Comparison of ENCODE assay signal across 21 mouse cellular contexts in genomic region chr3:86677573-86678155, GRCm38 (mm10).
DNase-seq lines count a peak whose midpoint lies in the region; ATAC-seq and TF ChIP-seq lines count a peak whose summit lies in the region.
"Had no signal": no experiment of that assay in that cellular context is flagged by ENCODE, and none has a peak within 500 bp of the region (broad histone marks: within the 10 kb centered on the region; RNA-seq: fewer than 3 reads in every experiment).

No protein-coding gene starts in this region.

- 0 out of 2 replicates have a peak, but pooled peaks have one; percentile 8 for ATAC-seq in G1E (ENCODE audit: extremely low read depth, insufficient number of reproducible peaks, low FRiP score, poor library complexity, severe bottlenecking)
- peak; percentile 71 to 85; a peak in 3 of 4 replicates for ATAC-seq in hematopoietic stem cell, adult 5-6 weeks (replicated peaks in 1 of 2; ENCODE audit: insufficient read depth in 1 of 2, low FRiP score in 2 of 2, low TSS enrichment in 1 of 2, low read depth in 1 of 2, poor library complexity in 2 of 2, severe bottlenecking in 2 of 2)
- ATAC-seq: activated CD4-positive, CD25-positive, alpha-beta regulatory T cell, adult 4 months; intestine, postnatal 0 days; midbrain, embryonic 15.5 days had no signal

- H3K9me3 ChIP-seq in G1E (replicated peaks), result no peaks in the 10 kb centered on the region
- no peaks in the 10 kb centered on the region for H3K9me3 ChIP-seq in heart, embryonic 10.5 days
- H3K9me3 ChIP-seq: embryonic facial prominence, embryonic 13.5 days; heart, embryonic 15.5 days; hindbrain, embryonic 13.5 days; midbrain, embryonic 15.5 days had no signal

- H3K4me3 ChIP-seq in G1E (ENCODE audit: low read depth, low read length), result no peak overlapping the region
- H3K4me3 ChIP-seq in thymus, adult 2 months (ENCODE audit: control insufficient read depth, insufficient read depth, low read length), result no peak overlapping the region
- no peak overlapping the region for H3K4me3 ChIP-seq in heart, embryonic 10.5 days
- H3K4me3 ChIP-seq: embryonic facial prominence, embryonic 13.5 days; heart, embryonic 15.5 days; hindbrain, embryonic 13.5 days; midbrain, embryonic 15.5 days had no signal

- no peak for TF ChIP-seq CTCF in G1E (IDR thresholded peaks at IDR 0.05; ENCODE audit: low read depth, low read length)
- TF ChIP-seq CTCF in thymus, adult 2 months (IDR thresholded peaks at IDR 0.05; ENCODE audit: borderline replicate concordance, control insufficient read depth, extremely low read depth, insufficient read depth, low read length, poor library complexity), result no peak

- no peak overlapping the region for H3K27ac ChIP-seq in thymus, adult 2 months (ENCODE audit: control insufficient read depth, insufficient read depth, low read length)
- no peak overlapping the region for H3K27ac ChIP-seq in heart, embryonic 10.5 days
- H3K27ac ChIP-seq: embryonic facial prominence, embryonic 13.5 days; heart, embryonic 15.5 days; hindbrain, embryonic 13.5 days; macrophage; midbrain, embryonic 15.5 days had no signal

- peaks cover 2% of the 10 kb centered on the region for H3K36me3 ChIP-seq in G1E (replicated peaks)
- H3K36me3 ChIP-seq in thymus, adult 2 months (ENCODE audit: control insufficient read depth, insufficient read depth, low read length), result no peaks in the 10 kb centered on the region
- no peaks in the 10 kb centered on the region for H3K36me3 ChIP-seq in heart, embryonic 10.5 days
- H3K36me3 ChIP-seq: embryonic facial prominence, embryonic 13.5 days; heart, embryonic 15.5 days; hindbrain, embryonic 13.5 days; midbrain, embryonic 15.5 days had no signal

- TF ChIP-seq POLR2A in thymus, adult 2 months (IDR thresholded peaks at IDR 0.05; ENCODE audit: control insufficient read depth, extremely low read depth, insufficient read depth, low read length, poor library complexity), result no peak

- 37% methylated on average over 2 of the region's 2 CpGs for WGBS in thymus, adult 2 months
- 60% methylated on average over 2 of the region's 2 CpGs for WGBS in heart, embryonic 10.5 days

- DNase-seq in B cell, adult 2 months, result peak; percentile 35 to 38
- no peak for DNase-seq in G1E (ENCODE audit: low spot score)
- peak; percentile 17 for DNase-seq in thymus, adult 2 months
- no peak for DNase-seq in cerebellum, postnatal 36 days
- no peak for DNase-seq in urinary bladder, postnatal 4 days (ENCODE audit: low spot score in 2 of 2)
- DNase-seq in embryo, embryonic 9.5 days (ENCODE audit: extremely low spot score), result no peak
- DNase-seq in heart, embryonic 10.5 days (ENCODE audit: low spot score), result no peak
- DNase-seq: adrenal gland, postnatal 36 days; cerebellum, postnatal 25 days; kidney, postnatal 10 days; liver; lung, adult 2 months; right cerebral cortex, postnatal 4 days had no signal

- peaks cover 8% of the 10 kb centered on the region; the same call in 1 of the 2 replicates for H3K4me1 ChIP-seq in G1E (ENCODE audit: insufficient read depth, low read depth, low read length)
- peaks cover 4% of the 10 kb centered on the region; the same call in 1 of the 2 replicates for H3K4me1 ChIP-seq in thymus, adult 2 months (replicated peaks; ENCODE audit: control insufficient read depth, insufficient read depth, low read length)
- H3K4me1 ChIP-seq in heart, embryonic 10.5 days, result peaks cover 5% of the 10 kb centered on the region; the same call in 1 of the 2 replicates
- H3K4me1 ChIP-seq: embryonic facial prominence, embryonic 13.5 days; heart, embryonic 15.5 days; hindbrain, embryonic 13.5 days; midbrain, embryonic 15.5 days had no signal

- H3K27me3 ChIP-seq in G1E (ENCODE audit: insufficient read depth, low read length), result no peaks in the 10 kb centered on the region
- no peaks in the 10 kb centered on the region for H3K27me3 ChIP-seq in thymus, adult 2 months (ENCODE audit: control insufficient read depth, insufficient read depth, low read length)
- H3K27me3 ChIP-seq in heart, embryonic 10.5 days (ENCODE audit: insufficient read depth, poor library complexity, severe bottlenecking), result no peaks in the 10 kb centered on the region
- H3K27me3 ChIP-seq: embryonic facial prominence, embryonic 13.5 days; heart, embryonic 15.5 days; hindbrain, embryonic 13.5 days; midbrain, embryonic 15.5 days had no signal

Comparison
In these comparisons a context has a peak if more than half of its experiments do, and no peak if none do; other contexts are left out.
1. DNase-seq: peak in B cell, adult 2 months (2 of 2) and thymus, adult 2 months (single experiment); none in G1E (single experiment), cerebellum, postnatal 36 days (0 of 2), urinary bladder, postnatal 4 days (0 of 2), embryo, embryonic 9.5 days (single experiment) and heart, embryonic 10.5 days (single experiment).